Mouse (Mus musculus) midbrain, embryonic 14.5 days (tissue): ENCODE results near the gene Rnasel. TPM values are rescaled to one million over a fixed set of nuclear protein-coding genes. Genes with fewer than 3 reads are reported as not detected.
A peak's percentile ranks its signal among the peaks of the same experiment; 100 is the strongest.

ENCODE experiments used
- ATAC-seq: fragments of 200-750 bp; cut with Nextera tagmentation; 2 replicates; pipeline ENCODE4 v1.8.0; 2017; ENCODE audit warnings: moderate number of reproducible peaks, moderate library complexity; ENCODE audit not compliant: low FRiP score, low TSS enrichment
- DNase-seq: peaks from one replicate; pipeline ENCODE4 v3.0.0-alpha.2; 2015
- H3K27ac ChIP-seq: fragments of 300-500 bp; sonication (generic); replicated peaks from 2 replicates; pipeline ENCODE4 v1.5.1; 2014; ENCODE audit warnings: mild to moderate bottlenecking, low read depth, low read length, moderate library complexity
- H3K27me3 ChIP-seq: fragments of 300-500 bp; sonication (generic); 2 replicates; pipeline ENCODE4 v1.6.1; 2014; ENCODE audit warnings: low read length, control low read depth, mixed read lengths; ENCODE audit not compliant: control insufficient read depth, insufficient read depth
- H3K36me3 ChIP-seq: fragments of 300-500 bp; sonication (generic); 2 replicates; pipeline ENCODE4 v1.6.1; 2014; ENCODE audit warnings: low read length, control low read depth; ENCODE audit not compliant: control insufficient read depth, insufficient read depth
- H3K4me1 ChIP-seq: fragments of 300-500 bp; sonication (generic); 2 replicates; pipeline ENCODE4 v1.6.1; 2014; ENCODE audit warnings: mild to moderate bottlenecking, antibody characterized with exemption, low read length, control low read depth; ENCODE audit not compliant: control insufficient read depth, insufficient read depth
- H3K4me2 ChIP-seq: fragments of 300-500 bp; sonication (generic); 2 replicates; pipeline ENCODE4 v1.6.1; 2014; ENCODE audit warnings: mild to moderate bottlenecking, low read length, moderate library complexity
- H3K4me3 ChIP-seq: fragments of 300-500 bp; sonication (generic); replicated peaks from 2 replicates; pipeline ENCODE4 v1.5.1; 2014; ENCODE audit warnings: low read depth, low read length
- H3K9ac ChIP-seq: fragments of 300-500 bp; sonication (generic); replicated peaks from 2 replicates; pipeline ENCODE4 v1.6.1; 2014; ENCODE audit warnings: mild to moderate bottlenecking, low read length, moderate library complexity
- H3K9me3 ChIP-seq: fragments of 300-500 bp; sonication (generic); 2 replicates; pipeline ENCODE4 v1.6.1; 2016; ENCODE audit warnings: low read length, control low read depth, mixed read lengths; ENCODE audit not compliant: control insufficient read depth
- WGBS: fragments of 180-500 bp; shearing (Covaris S2); extraction: QIAGEN DNeasy Blood & Tissue Kit; methylation state at CpG from one replicate; pipeline ENCODE4 v1.1.7; 2014; 5-methylcytosine and 5-hydroxymethylcytosine counted together
- polyA plus RNA-seq: library from polyadenylated mRNA; unstranded; fragments of >200 nt; fragmentation: Nextera tagmentation; extraction: Ambion mirVana; gene quantifications from 2 replicates; pipeline ENCODE4 v1.2.1, GENCODE M21; 2014

The Rnasel gene
- polyA plus RNA-seq, 1 experiment from 2014 or later: 55.6 TPM

GRCm38 (mm10) chr1:153708626-153709025 lies 40.6 kb upstream of the Rnasel start:
- no peaks in the 10 kb centered on the region for H3K27me3 ChIP-seq
- H3K9ac ChIP-seq: no peak overlapping the region
- peaks cover 9% of the 10 kb centered on the region for H3K4me1 ChIP-seq
- no peak for DNase-seq
- H3K36me3 ChIP-seq: no peaks in the 10 kb centered on the region
- H3K27ac ChIP-seq: no peak overlapping the region
- ATAC-seq: no peak
- H3K4me3 ChIP-seq: no peak overlapping the region
- 93% methylated on average over 5 of the region's 5 CpGs for WGBS
- no peaks in the 10 kb centered on the region for H3K9me3 ChIP-seq
- H3K4me2 ChIP-seq: no peak overlapping the region

- Histone ChIP-seq H3K4me1 (peaks cover under 1% of the 10 kb centered on the region; the same call in 1 of the 2 replicates), H3K9me3 (no peaks in the 10 kb centered on the region), H3K36me3 (no peaks in the 10 kb centered on the region), H3K9ac (no peak overlapping the region), H3K4me3 (no peak overlapping the region), H3K4me2 (no peak overlapping the region), H3K27me3 (no peaks in the 10 kb centered on the region), H3K27ac (no peak overlapping the region)
- WGBS: 52% methylated on average over 5 of the region's 5 CpGs
- no peak for DNase-seq
- ATAC-seq: no peak
These were observed 39.8 kb upstream of the Rnasel start for GRCm38 (mm10) chr1:153709451-153709850.

- Histone ChIP-seq H3K36me3 (no peaks in the 10 kb centered on the region), H3K27ac (no peak overlapping the region), H3K9ac (no peak overlapping the region), H3K9me3 (no peaks in the 10 kb centered on the region), H3K4me3 (no peak overlapping the region), H3K4me2 (no peak overlapping the region), H3K27me3 (no peaks in the 10 kb centered on the region), H3K4me1 (no peaks in the 10 kb centered on the region)
- ATAC-seq (no peak), DNase-seq (no peak)
- WGBS: 85% methylated on average over 3 of the region's 3 CpGs
These were observed 37.5 kb upstream of the Rnasel start for GRCm38 (mm10) chr1:153711544-153712262.

- H3K9me3 ChIP-seq: no peaks in the 10 kb centered on the region
- DNase-seq: no peak
- no peak overlapping the region for H3K4me2 ChIP-seq
- H3K27me3 ChIP-seq: no peaks in the 10 kb centered on the region
- H3K27ac ChIP-seq: no peak overlapping the region
- WGBS: 91% methylated on average over 2 of the region's 2 CpGs
- H3K9ac ChIP-seq: no peak overlapping the region
- H3K4me1 ChIP-seq: no peaks in the 10 kb centered on the region
- H3K36me3 ChIP-seq: no peaks in the 10 kb centered on the region
- no peak overlapping the region for H3K4me3 ChIP-seq
- ATAC-seq: no peak
These were observed 36.6 kb upstream of the Rnasel start for GRCm38 (mm10) chr1:153712633-153713032.

GRCm38 (mm10) chr1:153717990-153718389 lies 31.2 kb upstream of the Rnasel start:
- Histone ChIP-seq H3K9me3 (no peaks in the 10 kb centered on the region), H3K9ac (no peak overlapping the region), H3K27me3 (no peaks in the 10 kb centered on the region), H3K4me3 (no peak overlapping the region), H3K27ac (no peak overlapping the region), H3K36me3 (no peaks in the 10 kb centered on the region), H3K4me2 (no peak overlapping the region), H3K4me1 (no peaks in the 10 kb centered on the region)
- DNase-seq: no peak
- WGBS: 80% methylated on average over 1 of the region's 1 CpGs
- no peak for ATAC-seq

- Histone ChIP-seq H3K4me2 (no peak overlapping the region), H3K27me3 (no peaks in the 10 kb centered on the region), H3K4me3 (no peak overlapping the region), H3K9ac (no peak overlapping the region), H3K9me3 (no peaks in the 10 kb centered on the region), H3K36me3 (no peaks in the 10 kb centered on the region), H3K4me1 (no peaks in the 10 kb centered on the region), H3K27ac (no peak overlapping the region)
- no peak for DNase-seq
- 89% methylated on average over 7 of the region's 7 CpGs for WGBS
- ATAC-seq: no peak
These were observed 28.3 kb upstream of the Rnasel start for GRCm38 (mm10) chr1:153720935-153721334.

GRCm38 (mm10) chr1:153721565-153722310 lies 27.5 kb upstream of the Rnasel start:
- no peaks in the 10 kb centered on the region for H3K4me1 ChIP-seq
- H3K36me3 ChIP-seq: no peaks in the 10 kb centered on the region
- ATAC-seq (no peak), DNase-seq (no peak)
- no peaks in the 10 kb centered on the region for H3K9me3 ChIP-seq
- H3K27ac ChIP-seq: no peak overlapping the region
- WGBS: 93% methylated on average over 9 of the region's 9 CpGs
- H3K9ac ChIP-seq: no peak overlapping the region
- H3K4me3 ChIP-seq: no peak overlapping the region
- H3K27me3 ChIP-seq: no peaks in the 10 kb centered on the region
- no peak overlapping the region for H3K4me2 ChIP-seq

GRCm38 (mm10) chr1:153723426-153723825 lies 25.8 kb upstream of the Rnasel start:
- no peak overlapping the region for H3K4me3 ChIP-seq
- no peaks in the 10 kb centered on the region for H3K27me3 ChIP-seq
- ATAC-seq (no peak), DNase-seq (no peak)
- no peaks in the 10 kb centered on the region for H3K4me1 ChIP-seq
- H3K9ac ChIP-seq: no peak overlapping the region
- no peaks in the 10 kb centered on the region for H3K36me3 ChIP-seq
- 84% methylated on average over 9 of the region's 9 CpGs for WGBS
- H3K4me2 ChIP-seq: no peak overlapping the region
- no peak overlapping the region for H3K27ac ChIP-seq
- H3K9me3 ChIP-seq: no peaks in the 10 kb centered on the region

GRCm38 (mm10) chr1:153726636-153727035 lies 22.6 kb upstream of the Rnasel start:
- Histone ChIP-seq H3K9ac (no peak overlapping the region), H3K36me3 (no peaks in the 10 kb centered on the region), H3K27me3 (no peaks in the 10 kb centered on the region), H3K4me2 (no peak overlapping the region), H3K4me1 (no peaks in the 10 kb centered on the region), H3K27ac (no peak overlapping the region), H3K4me3 (no peak overlapping the region), H3K9me3 (no peaks in the 10 kb centered on the region)
- ATAC-seq (no peak), DNase-seq (peak; percentile 40)
- WGBS: 76% methylated on average over 16 of the region's 16 CpGs
